Mouse (Mus musculus) hindbrain, embryonic 10.5 days (tissue): Measurements from ENCODE around the gene Noxo1. TPM values are rescaled to one million over a fixed set of nuclear protein-coding genes. Genes with fewer than 3 reads are reported as not detected.
"Not testable (repeated sequence)": the region's sequence is repeated elsewhere in the genome, so short reads cannot be mapped to it uniquely, and the experiment has no call there.

Source experiments
- DNase-seq: peaks from one replicate; pipeline ENCODE4 v3.0.0-alpha.2; 2017; ENCODE audit warnings: low spot score
- H3K27ac ChIP-seq: fragments of 300-500 bp; sonication (generic); 2 replicates; pipeline ENCODE4 v1.5.1; 2016; ENCODE audit warnings: mild to moderate bottlenecking, moderate library complexity
- H3K27me3 ChIP-seq: fragments of 300-500 bp; sonication (generic); 2 replicates; pipeline ENCODE4 v1.6.1; 2016; ENCODE audit warnings: mild to moderate bottlenecking; ENCODE audit not compliant: poor library complexity, insufficient read depth, severe bottlenecking
- H3K36me3 ChIP-seq: fragments of 300-500 bp; sonication (generic); 2 replicates; pipeline ENCODE4 v1.6.1; 2016; ENCODE audit warnings: mild to moderate bottlenecking, moderate library complexity
- H3K4me1 ChIP-seq: fragments of 300-500 bp; sonication (generic); replicated peaks from 2 replicates; pipeline ENCODE4 v1.6.1; 2016; ENCODE audit warnings: mild to moderate bottlenecking
- H3K4me3 ChIP-seq: fragments of 300-500 bp; sonication (generic); 2 replicates; pipeline ENCODE4 v1.5.1; 2016; ENCODE audit warnings: mild to moderate bottlenecking, moderate library complexity
- H3K9me3 ChIP-seq: fragments of 300-500 bp; sonication (generic); 2 replicates; pipeline ENCODE4 v1.6.1; 2016; ENCODE audit warnings: mild to moderate bottlenecking, moderate library complexity
- WGBS: fragments of 180-500 bp; shearing (Covaris S2); methylation state at CpG from one replicate; pipeline ENCODE4 v1.1.7; 2016; 5-methylcytosine and 5-hydroxymethylcytosine counted together
- polyA plus RNA-seq: library from polyadenylated mRNA; unstranded; fragments of >200 nt; fragmentation: Nextera tagmentation; extraction: Ambion mirVana; gene quantifications from 2 replicates; pipeline ENCODE4 v1.2.1, GENCODE M21; 2016

Noxo1 gene
- 1.5 and 1.8 TPM in 2 replicates for polyA plus RNA-seq

DNA sequence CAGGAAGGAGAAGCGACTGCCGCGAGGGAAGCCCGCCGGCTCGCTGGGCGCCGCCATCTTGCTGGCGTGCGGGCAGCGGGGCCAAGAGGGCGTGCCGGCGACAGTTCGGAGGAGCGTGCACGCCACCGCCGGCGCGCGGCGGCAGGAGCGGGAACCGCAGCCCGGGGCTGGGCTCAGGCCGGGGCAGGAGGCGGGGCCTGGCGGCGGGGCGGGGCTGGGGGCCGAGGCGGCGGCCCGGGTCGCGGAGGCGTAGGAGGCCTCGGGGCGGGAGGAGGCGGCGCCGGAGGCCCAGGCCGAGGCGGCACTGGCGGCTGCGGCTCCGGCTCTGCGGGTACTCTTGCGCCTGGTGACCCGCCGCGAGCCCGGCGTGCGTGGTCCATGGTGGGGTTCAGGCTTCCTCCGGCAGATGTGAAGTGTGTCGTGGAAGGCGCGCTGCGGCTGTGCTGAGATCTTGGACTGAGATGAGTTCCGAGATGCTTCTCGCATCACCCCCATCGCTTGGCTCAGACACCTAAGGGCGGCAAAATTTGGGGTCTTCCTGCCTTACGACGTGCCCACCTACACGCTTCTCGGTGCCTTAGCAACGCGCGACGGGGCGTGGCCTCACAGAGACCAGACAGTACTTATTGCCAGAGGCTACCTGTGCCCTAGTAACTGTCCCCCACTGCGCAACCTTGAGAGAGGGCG, at the start of gene Noxo1, which contains the start of gene Gfer:
Gene Noxo1, plus strand, starts transcription at position 224 of the 687 bp plus-strand sequence.
Gene Gfer, minus strand, starts transcription at position 146 of the 687 bp plus-strand sequence.
- peaks cover 42% of the 10 kb centered on the region for H3K36me3 ChIP-seq
- peak; percentile 89 for DNase-seq
- H3K9me3 ChIP-seq = no peaks in the 10 kb centered on the region
- H3K27me3 ChIP-seq = peaks cover 15% of the 10 kb centered on the region
- H3K4me1 ChIP-seq = peaks cover 41% of the 10 kb centered on the region
- peak within 1 kb of the TSS; percentile 94 for H3K27ac ChIP-seq
- peak within 1 kb of the TSS; percentile 86 for H3K4me3 ChIP-seq
- WGBS = under 1% methylated on average over 76 of the region's 76 CpGs

DNA sequence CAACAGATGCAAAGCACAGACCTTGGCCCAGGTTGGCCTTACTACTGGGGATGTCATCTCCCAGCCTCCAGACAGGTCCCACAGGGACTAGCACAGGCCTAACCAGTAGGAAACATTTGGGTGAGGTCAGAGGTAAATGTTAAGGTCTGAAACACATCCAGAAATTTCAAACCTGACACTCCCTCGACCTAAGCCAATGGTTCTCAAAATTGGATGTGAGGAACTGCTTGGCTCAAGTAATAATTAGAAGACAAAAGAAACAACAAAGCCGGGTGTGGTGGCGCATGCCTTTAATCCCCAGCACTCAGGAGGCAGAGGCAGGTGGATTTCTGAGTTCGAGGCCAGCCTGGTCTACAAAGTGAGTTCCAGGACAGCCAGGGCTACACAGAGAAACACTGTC, 49.7 kb upstream of the Noxo1 start:
- Histone ChIP-seq H3K27ac (no peak overlapping the region), H3K4me1 (peaks cover 69% of the 10 kb centered on the region), H3K4me3 (no peak overlapping the region), H3K27me3 (peaks cover 40% of the 10 kb centered on the region), H3K36me3 (no peaks in the 10 kb centered on the region; the same call in 1 of the 2 replicates), H3K9me3 (no peaks in the 10 kb centered on the region)
- no peak for DNase-seq
- WGBS = 87% methylated on average over 4 of the region's 4 CpGs

DNA sequence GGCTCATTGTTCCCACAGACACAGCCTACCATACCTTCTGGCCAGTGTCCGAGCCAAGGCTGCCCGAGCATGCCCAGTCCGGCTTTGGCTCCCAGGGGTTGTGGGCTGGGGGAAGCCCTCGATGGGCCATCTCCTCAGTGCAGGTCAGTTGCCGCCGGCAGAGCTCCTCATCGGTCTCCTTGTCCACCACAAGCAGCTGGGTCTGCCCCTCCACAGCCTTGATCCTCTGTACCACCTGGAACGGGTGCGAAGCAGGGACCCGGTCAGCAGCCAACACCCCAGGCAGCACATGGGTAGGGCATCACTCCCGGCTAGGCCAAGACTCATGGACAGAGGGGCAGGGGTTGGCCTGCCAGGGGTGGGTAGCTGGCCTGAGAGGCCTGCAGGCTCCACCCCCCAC, 48.5 kb upstream of the Noxo1 start:
- no peak for DNase-seq
- H3K4me3 ChIP-seq = peak overlapping the region; percentile 1; the same call in 1 of the 2 replicates
- H3K27ac ChIP-seq = peak overlapping the region; percentile 50; the same call in 1 of the 2 replicates
- 80% methylated on average over 11 of the region's 11 CpGs for WGBS
- peaks cover 65% of the 10 kb centered on the region for H3K4me1 ChIP-seq
- H3K36me3 ChIP-seq = no peaks in the 10 kb centered on the region
- H3K9me3 ChIP-seq = no peaks in the 10 kb centered on the region
- peaks cover 47% of the 10 kb centered on the region for H3K27me3 ChIP-seq

DNA sequence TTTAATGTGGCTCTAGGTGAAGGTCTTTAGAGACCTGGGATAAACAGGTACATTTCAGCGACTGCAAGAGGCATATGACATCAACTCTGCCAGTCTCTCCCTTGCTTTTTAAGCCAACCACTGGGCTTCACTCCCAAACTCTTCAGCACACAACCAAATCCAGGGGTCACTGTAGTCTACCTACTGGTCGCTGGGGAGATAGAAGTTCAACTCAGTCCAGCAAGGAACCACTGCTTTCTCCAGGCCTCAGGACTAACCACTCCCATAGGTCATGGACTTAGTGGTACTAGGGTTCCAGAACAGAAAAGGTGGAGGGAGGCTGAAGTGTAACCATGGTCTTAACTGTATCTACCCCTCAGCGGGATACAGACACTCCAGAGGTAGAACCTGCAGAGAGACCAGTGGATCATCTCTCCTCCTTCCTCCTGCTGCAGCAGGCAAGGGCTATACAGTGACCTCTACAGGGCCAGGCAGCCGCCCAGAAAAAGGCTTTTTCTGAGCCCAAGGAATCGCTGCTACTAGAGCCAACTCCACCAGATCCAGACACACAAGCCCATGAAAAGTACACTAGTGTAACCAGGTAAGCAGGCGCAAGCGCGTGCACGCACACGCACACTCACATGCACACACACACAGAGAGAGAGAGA, 47.2 kb upstream of the Noxo1 start:
- Histone ChIP-seq H3K27me3 (peaks cover 47% of the 10 kb centered on the region), H3K9me3 (no peaks in the 10 kb centered on the region), H3K27ac (no peak overlapping the region), H3K4me3 (peak overlapping the region; percentile 76), H3K4me1 (peaks cover 54% of the 10 kb centered on the region), H3K36me3 (no peaks in the 10 kb centered on the region)
- DNase-seq = no peak
- WGBS = 72% methylated on average over 10 of the region's 10 CpGs

DNA sequence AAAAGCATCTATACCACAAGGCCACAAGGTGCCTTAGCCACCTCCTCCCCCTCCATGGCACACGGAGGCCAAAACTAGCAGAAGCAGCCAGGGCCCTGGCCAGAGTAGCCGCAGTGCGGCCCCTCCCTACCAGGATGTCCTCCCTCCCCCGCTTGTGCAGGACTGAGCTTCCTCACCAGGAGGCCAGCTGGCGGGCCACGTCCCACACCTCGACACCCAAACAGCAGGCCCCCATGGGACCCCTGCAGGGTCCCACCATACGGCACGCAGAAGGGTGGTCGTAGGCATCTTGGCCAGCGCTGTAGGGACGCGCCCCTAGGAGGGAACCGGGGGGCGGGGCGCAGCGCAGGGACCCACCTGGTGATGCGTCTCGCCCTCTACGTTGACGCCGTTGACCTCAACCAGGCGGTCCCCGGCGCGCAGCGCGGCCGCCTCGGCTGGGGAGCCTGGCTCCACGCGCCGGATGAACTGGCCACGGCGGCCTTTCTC, 46.4 kb upstream of the Noxo1 start:
- under 1% methylated on average over 35 of the region's 35 CpGs for WGBS
- DNase-seq = no peak
- H3K9me3 ChIP-seq = no peaks in the 10 kb centered on the region
- no peaks in the 10 kb centered on the region for H3K36me3 ChIP-seq
- peak overlapping the region; percentile 76 for H3K4me3 ChIP-seq
- H3K27me3 ChIP-seq = peaks cover 50% of the 10 kb centered on the region
- H3K27ac ChIP-seq = peak overlapping the region; percentile 87
- H3K4me1 ChIP-seq = peaks cover 51% of the 10 kb centered on the region

DNA sequence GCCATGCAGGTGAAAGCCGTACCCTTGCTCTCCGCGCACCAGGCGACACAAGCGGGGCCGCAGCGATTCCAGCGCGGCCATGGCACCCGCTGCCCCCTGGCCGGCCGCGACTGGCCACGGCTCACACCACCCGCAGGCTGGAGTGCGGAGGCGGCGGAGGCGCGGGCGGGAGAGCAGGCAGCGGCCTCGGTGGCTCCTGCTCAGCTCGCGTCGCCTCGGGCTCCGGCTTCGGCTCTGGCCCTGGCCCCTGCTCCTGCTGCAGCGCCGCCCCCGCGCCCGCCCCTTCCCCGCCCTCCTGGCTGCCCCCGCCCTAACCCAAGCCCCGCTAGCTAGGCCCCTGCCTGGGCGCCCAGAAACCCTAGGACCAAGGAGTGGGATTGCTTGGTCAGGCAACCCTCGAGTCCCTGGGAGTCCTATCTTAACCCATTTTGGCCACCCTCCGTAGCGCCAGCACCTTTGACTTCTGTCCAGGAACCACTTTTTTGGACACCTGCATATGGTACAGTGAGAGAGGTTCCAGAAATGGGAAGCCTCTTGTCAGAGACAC, 45.9 kb upstream of the Noxo1 start, which contains the start of gene Slc9a3r2:
Gene Slc9a3r2, minus strand, starts transcription at position 258 of the 547 bp plus-strand sequence.
- Histone ChIP-seq H3K9me3 (no peaks in the 10 kb centered on the region), H3K27ac (peak within 1 kb of the TSS; percentile 87), H3K4me1 (peaks cover 46% of the 10 kb centered on the region), H3K27me3 (peaks cover 56% of the 10 kb centered on the region), H3K4me3 (peak within 1 kb of the TSS; percentile 76), H3K36me3 (no peaks in the 10 kb centered on the region)
- DNase-seq = peak; percentile 71
- 2% methylated on average over 41 of the region's 41 CpGs for WGBS

DNA sequence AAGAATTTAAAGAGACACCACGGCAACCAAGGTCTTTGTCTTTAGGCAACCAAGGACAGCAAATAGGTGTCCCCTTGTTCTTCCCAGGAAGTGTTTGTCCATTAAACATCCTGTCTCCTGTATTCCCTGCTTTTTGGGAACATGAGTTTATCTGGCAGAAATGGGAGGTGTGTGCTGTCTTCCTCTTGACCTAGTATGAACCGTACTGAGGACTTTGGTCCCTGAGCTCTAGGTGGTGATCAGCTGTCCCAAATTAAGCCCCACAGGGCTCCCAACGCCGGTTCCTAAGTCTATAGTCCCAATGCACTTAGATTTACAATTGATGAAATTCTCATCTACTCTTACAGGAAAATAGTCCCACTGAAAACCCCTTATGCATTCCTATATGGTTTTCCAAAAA, 45.3 kb upstream of the Noxo1 start:
- Histone ChIP-seq H3K4me1 (peaks cover 39% of the 10 kb centered on the region), H3K9me3 (no peaks in the 10 kb centered on the region), H3K27me3 (peaks cover 57% of the 10 kb centered on the region), H3K36me3 (no peaks in the 10 kb centered on the region), H3K4me3 (peak overlapping the region; percentile 76; the same call in 1 of the 2 replicates), H3K27ac (no peak overlapping the region)
- 82% methylated on average over 4 of the region's 4 CpGs for WGBS
- no peak for DNase-seq

DNA sequence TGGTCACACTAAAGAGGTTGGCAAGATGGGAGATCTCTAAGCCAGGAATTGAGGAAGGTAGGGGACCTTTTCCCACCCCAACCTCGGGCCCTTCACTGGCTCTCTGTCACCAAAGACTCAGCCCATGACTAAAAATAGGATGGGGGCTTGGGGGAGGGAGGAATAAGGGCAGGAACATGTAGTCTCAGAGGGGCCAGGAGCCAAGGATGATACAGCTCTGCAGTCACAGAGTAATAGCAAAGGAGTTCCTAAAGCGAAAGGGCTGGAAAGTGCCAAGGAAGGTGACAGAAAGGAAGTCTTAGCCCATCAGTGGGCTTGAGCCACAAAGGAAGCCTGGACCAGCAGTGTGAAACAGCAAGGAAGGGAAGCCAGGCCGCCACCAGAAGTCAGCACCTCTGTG, 44.2 kb upstream of the Noxo1 start:
- no peak overlapping the region for H3K4me3 ChIP-seq
- H3K36me3 ChIP-seq = no peaks in the 10 kb centered on the region
- no peaks in the 10 kb centered on the region for H3K9me3 ChIP-seq
- WGBS = 77% methylated on average over 3 of the region's 3 CpGs
- no peak for DNase-seq
- no peak overlapping the region for H3K27ac ChIP-seq
- peaks cover 36% of the 10 kb centered on the region for H3K4me1 ChIP-seq
- peaks cover 67% of the 10 kb centered on the region for H3K27me3 ChIP-seq

DNA sequence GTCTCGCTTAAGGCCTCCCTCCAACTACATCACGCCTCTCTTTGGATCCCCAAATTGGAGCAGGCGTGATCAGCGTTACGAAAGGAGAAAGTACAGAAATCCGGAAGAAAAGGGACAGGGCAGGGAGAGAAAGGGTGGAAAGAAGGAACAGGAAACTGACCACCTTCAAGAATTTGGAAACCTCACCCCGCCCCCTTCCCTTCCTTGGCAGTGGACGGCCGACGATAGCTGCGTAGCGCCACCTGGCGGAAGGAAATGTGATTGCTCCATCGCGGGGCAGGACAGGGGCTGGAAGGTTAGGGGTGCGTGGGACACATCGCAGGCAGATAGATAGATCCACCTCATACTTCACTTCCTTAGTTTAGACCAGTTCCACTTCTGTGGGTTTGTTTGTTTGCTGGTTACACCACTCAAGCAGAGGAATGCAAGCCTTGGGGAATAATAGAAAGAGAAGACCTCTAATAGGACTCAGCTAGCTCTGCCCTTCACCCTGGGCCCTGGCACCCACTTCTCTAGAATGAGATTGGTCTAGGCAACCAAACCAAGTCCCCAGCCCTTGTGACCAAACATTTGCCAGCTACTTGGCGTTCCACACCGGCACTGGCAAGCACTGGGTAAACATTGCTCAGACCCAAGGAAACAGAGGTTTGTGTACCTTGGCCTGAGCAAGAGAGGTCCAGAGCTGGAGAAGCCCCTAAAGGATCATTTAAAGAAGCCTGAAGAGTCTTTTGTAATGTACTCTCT, 41.9 kb upstream of the Noxo1 start:
- H3K27me3 ChIP-seq = peaks cover 73% of the 10 kb centered on the region
- DNase-seq = peak; percentile 87
- H3K27ac ChIP-seq = peak overlapping the region; percentile 56

DNA sequence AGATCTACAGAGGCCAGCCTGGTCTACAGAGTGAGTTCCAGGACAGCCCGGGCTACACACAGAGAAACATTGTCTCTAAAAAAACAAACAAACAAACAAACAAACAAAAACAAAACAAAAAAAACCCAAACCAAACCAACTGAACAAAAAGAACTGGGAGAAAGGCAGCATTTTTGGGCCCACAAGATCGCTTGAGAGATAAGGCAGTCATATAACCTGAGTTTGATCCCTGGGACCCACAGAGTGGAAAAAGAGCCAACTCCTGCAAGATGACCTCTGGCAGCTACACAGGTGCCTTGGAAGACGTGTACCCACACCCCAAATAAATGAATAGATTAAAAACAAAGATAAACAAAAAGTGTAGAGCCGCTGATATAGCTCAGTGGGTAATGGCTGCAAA, 41.1 kb upstream of the Noxo1 start:
- Histone ChIP-seq H3K4me1 (peaks cover 33% of the 10 kb centered on the region), H3K27ac (no peak overlapping the region), H3K9me3 (no peaks in the 10 kb centered on the region), H3K36me3 (no peaks in the 10 kb centered on the region), H3K27me3 (peaks cover 73% of the 10 kb centered on the region), H3K4me3 (no peak overlapping the region)
- 78% methylated on average over 4 of the region's 4 CpGs for WGBS
- DNase-seq = no peak

More for the DNA sequence above, 41.9 kb upstream of the Noxo1 start:
- WGBS = 7% methylated on average over 19 of the region's 19 CpGs
- no peaks in the 10 kb centered on the region for H3K36me3 ChIP-seq
- H3K4me1 ChIP-seq = peaks cover 41% of the 10 kb centered on the region
- peak overlapping the region; percentile 41 for H3K4me3 ChIP-seq
- no peaks in the 10 kb centered on the region for H3K9me3 ChIP-seq

DNA sequence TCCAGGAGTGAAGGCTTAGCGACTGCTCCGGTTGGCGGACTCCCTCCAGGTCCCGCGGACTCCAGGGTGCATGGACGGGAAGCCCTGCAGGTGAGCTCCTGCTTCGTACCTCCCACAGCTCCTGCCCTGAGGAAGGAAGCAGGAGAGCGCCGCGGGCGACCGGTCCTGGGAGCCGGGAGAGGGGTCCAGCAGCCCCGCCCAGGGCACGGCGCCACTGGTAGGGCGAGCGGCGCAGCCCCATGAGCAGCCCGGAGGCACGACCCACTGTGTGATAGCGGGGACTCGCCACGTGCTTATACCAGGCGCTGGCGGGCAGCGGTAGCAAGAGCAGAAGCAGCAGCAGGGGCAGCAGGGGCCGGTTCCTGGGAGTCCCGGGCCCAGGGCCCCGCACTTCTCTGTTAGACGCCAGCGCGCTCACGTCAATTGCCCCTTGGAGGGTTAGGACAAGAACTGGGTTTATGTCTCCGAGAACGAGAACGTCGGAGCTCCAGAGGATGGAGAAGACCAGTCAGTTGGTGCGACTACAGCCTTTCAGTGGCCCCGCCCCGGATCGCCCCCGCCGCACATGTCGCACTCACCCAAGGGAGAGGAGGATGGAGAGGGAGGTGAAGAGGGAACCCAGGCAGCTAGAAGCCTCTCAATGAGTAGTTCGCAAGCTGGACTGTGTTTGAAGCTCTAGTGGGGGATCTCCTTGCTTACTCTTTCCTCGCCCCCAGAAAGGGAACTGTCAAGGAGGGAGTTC, 37.8 kb upstream of the Noxo1 start, which contains the start of gene Npw:
Gene Npw, minus strand, starts transcription at position 441 of the 742 bp plus-strand sequence.
- DNase-seq = no peak
- peak within 1 kb of the TSS; percentile 54 for H3K4me3 ChIP-seq
- H3K4me1 ChIP-seq = peaks cover 24% of the 10 kb centered on the region
- no peaks in the 10 kb centered on the region for H3K36me3 ChIP-seq
- 2% methylated on average over 47 of the region's 47 CpGs for WGBS
- H3K27me3 ChIP-seq = peaks cover 69% of the 10 kb centered on the region
- H3K27ac ChIP-seq = peak within 1 kb of the TSS; percentile 45
- H3K9me3 ChIP-seq = no peaks in the 10 kb centered on the region

DNA sequence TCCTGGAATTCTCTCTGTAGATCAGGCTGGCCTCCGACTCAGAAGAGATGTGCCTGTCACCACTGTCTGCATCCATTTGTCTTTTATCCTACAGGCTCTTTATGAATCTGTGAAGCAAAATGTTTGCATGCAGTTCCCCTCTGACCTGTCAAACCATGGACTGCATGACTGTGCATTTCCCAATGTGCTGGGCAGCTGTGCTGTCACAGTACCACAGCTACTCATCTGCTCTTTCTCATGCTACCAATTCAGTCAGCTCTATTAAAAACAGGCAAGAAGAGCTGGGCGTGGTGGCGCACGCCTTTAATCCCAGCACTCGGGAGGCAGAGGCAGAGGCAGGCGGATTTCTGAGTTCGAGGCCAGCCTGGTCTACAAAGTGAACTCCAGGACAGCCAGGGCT, 29.0 kb upstream of the Noxo1 start:
- not testable (repeated sequence) for DNase-seq
- WGBS = 75% methylated on average over 7 of the region's 7 CpGs

More for the DNA sequence above, 29.0 kb upstream of the Noxo1 start:
- H3K36me3 ChIP-seq, H3K27me3 ChIP-seq, H3K9me3 ChIP-seq, H3K4me3 ChIP-seq, H3K27ac ChIP-seq: not testable (repeated sequence)
- H3K4me1 ChIP-seq = peaks cover 31% of the 10 kb centered on the region
